Mouse (Mus musculus) bone marrow, adult 2 months (tissue): Measurements from ENCODE around the gene Fastkd1. TPM values are rescaled to one million over a fixed set of nuclear protein-coding genes. Genes with fewer than 3 reads are reported as not detected.
"Not testable (repeated sequence)": the region's sequence is repeated elsewhere in the genome, so short reads cannot be mapped to it uniquely, and the experiment has no call there.

Source experiments
- H3K27ac ChIP-seq: fragments of 200-500 bp; 2 replicates; pipeline ENCODE4 v1.5.1; 2012; ENCODE audit warnings: low read depth, mild to moderate bottlenecking, control low read depth, inconsistent platforms, low read length; ENCODE audit not compliant: control insufficient read depth, poor library complexity, insufficient read depth
- H3K4me1 ChIP-seq: fragments of 200-500 bp; 2 replicates; pipeline ENCODE4 v1.6.1; 2011; ENCODE audit warnings: low read length; ENCODE audit not compliant: control insufficient read depth, insufficient read depth
- H3K4me3 ChIP-seq: fragments of 200-500 bp; replicated peaks from 2 replicates; pipeline ENCODE3; 2011; ENCODE audit warnings: mild to moderate bottlenecking, low read depth, low read length, control low read depth; ENCODE audit not compliant: control insufficient read depth
- CTCF ChIP-seq: fragments of 200-500 bp; IDR thresholded peaks from 2 replicates; pipeline ENCODE4 v1.5.1; 2011; ENCODE audit warnings: low read length, control low read depth; ENCODE audit not compliant: control insufficient read depth, insufficient read depth
- POLR2A ChIP-seq: fragments of 200-500 bp; IDR thresholded peaks from 2 replicates; pipeline ENCODE4 v1.6.1; 2011; ENCODE audit warnings: low read depth, mild to moderate bottlenecking, control low read depth, low read length, borderline replicate concordance; ENCODE audit not compliant: control insufficient read depth
- WGBS: fragments of 180-500 bp; shearing (Covaris S2); methylation state at CpG from one replicate; pipeline ENCODE4 v1.1.7; 2018; 5-methylcytosine and 5-hydroxymethylcytosine counted together
- polyA plus RNA-seq: library from polyadenylated mRNA; stranded (reverse); fragments of >200 nt; gene quantifications from 2 replicates; pipeline ENCODE4 v1.2.4, GENCODE M21; 2011; ENCODE audit warnings: low replicate concordance; ENCODE audit not compliant: missing spikeins, insufficient read depth, insufficient read length

Fastkd1 gene
- polyA plus RNA-seq, 1 experiment = 5.9 TPM

DNA sequence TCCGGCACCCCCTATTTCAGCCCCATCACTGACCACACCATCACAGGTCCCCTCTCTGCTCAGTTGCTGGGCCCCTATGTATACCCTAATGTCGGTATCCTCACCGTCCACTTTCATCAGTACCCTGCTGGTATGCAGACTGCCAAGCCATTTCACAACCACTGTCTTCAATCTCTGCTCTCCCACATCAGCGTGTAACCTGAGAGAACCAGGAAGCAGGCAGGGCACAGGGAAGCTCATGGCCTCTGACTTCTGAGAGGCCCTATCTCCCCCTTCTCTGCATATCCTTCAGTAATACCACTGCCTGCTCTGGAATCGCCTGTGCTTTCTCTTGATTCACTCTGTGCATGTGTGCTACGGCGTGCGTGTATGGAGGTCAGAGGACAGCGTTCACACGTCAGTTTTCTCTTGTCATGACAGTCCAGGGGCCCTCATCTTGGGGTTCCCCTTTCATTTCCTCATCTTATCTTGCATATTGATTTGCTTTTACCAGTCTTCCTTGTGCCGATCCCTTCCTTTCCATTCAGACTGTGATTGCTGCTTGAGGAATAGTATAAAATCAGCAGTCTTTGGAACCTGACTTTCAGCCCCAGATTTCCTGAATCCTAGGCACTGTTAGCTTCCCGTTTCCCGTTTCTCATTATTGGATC is 49.4 kb downstream of the Fastkd1 start:
- 78% methylated on average over 13 of the region's 13 CpGs for WGBS
- TF ChIP-seq POLR2A (no peak), CTCF (no peak)
- no peak overlapping the region for H3K27ac ChIP-seq
- H3K4me1 ChIP-seq = no peaks in the 10 kb centered on the region; the same call in 1 of the 2 replicates
- H3K4me3 ChIP-seq = no peak overlapping the region

DNA sequence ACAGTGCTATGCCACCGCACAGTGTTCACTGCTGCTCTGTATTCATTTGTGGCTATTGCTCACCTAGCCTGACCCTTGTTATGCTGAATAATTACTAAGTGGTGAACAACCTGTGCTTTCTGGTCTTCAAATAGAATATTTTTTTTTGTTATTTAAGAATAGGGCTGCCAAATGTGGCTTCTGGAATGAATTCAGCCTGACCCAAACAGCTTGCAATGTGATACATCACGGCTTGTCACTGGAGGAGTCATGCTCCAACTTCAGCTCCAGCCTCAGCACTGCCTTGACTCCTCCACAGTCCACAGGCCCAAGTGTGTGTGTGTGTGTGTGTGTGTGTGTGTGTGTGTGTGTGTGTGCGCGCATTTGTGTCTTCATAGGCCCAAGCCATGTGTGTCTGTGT is 54.0 kb downstream of the Fastkd1 start:
- WGBS = 87% methylated on average over 4 of the region's 4 CpGs
- H3K4me1 ChIP-seq = no peaks in the 10 kb centered on the region; the same call in 1 of the 2 replicates
- TF ChIP-seq POLR2A (no peak), CTCF (no peak)

DNA sequence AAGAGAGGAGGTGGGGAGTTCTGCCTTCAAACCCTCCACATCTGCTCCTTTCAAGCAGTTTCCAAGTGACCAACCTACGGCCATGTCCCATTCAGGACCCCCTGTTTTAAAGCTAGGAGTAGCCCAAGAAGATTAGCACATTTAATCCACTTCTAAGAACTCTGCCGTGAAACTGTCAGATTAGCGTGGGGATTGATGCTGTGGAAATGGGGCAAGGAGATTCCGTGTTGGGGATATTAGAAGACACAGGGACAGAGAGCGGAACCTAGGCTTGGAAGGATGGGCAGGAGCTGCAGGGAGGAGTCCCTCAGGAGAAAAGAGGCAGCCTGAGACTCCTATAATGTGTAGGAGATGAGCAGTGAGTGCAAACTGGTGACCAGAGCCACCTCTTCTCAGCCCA is 63.6 kb downstream of the Fastkd1 start:
- 86% methylated on average over 5 of the region's 5 CpGs for WGBS
- Histone ChIP-seq H3K4me1 (no peaks in the 10 kb centered on the region; the same call in 1 of the 2 replicates), H3K4me3 (no peak overlapping the region), H3K27ac (no peak overlapping the region)
- TF ChIP-seq POLR2A (no peak), CTCF (no peak)

More for the DNA sequence above, 54.0 kb downstream of the Fastkd1 start:
- H3K4me3 ChIP-seq = no peak overlapping the region
- no peak overlapping the region for H3K27ac ChIP-seq

DNA sequence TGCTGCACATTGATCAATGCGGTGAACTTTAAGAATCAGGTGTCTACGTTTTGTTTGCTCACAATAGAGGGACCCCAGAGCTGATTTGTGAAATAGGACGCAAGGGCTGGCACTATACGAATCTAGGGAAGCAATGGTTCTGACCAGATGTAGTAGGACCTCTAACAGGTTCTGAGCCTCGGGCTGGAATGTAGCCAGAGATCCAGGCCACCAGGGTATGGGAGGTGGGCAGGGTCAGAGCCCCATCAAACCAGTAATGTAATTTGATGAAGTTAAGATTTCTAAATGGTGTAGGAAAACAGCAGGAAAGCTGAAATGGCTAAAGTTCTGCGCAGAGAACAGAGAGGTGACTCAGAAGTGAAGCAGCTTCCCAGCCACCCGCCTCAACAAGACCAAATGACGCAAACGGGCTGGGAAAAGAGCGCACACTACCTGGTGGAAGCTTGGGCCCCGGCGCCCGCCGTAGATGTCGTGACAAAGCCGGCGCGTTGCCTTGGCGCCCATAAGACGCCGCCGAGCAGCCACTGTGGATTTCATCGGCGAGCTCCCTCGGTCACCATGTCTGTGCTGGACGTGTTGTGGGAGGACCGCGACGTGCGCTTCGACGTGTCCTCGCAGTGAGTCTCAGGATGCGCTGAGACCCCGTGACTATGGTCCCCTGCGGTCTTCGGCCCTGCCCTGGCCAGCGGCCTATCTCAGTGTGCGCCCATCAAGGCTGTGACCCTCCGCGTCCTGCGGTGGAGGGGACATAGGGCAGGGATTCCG is 66.4 kb downstream of the Fastkd1 start, which contains the start of gene Bbs5:
Gene Bbs5, plus strand, starts transcription at position 446 of the 765 bp plus-strand sequence.
- Histone ChIP-seq H3K4me1 (no peaks in the 10 kb centered on the region; the same call in 1 of the 2 replicates), H3K4me3 (peak within 1 kb of the TSS; percentile 95), H3K27ac (no peak within 1 kb of the TSS)
- TF ChIP-seq POLR2A (no peak), CTCF (no peak)
- 4% methylated on average over 43 of the region's 43 CpGs for whole genome bisulfite sequencing

DNA sequence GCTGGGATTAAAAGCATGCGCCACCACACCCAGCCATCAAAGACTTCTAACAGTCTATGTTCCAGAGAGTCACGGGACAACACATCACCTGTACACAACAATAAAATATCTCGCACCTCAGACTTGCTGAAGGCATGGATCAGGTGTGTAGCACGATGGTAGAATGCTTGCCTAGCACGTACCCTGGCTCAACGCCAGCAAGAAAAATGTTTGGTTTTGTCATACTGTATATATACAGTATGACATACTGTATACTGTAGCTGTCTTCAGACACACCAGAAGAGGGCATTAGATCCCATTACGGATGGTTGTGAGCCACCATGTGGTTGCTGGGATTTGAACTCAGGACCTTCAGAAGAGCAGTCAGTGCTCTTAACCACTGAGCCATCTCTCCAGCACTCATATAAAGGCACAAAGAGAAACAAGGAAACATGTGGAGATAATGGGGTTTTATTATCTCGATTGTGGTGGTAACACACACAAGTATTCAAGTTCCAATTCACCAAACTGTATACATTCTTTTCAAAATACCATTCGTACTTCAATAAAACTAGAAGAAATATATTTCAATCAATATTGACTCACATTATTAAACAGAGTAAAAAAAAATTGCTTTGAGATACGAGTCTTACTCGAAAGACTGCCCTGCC is 68.2 kb downstream of the Fastkd1 start:
- 83% methylated on average over 11 of the region's 11 CpGs for WGBS
- no peak for TF ChIP-seq CTCF
- no peak for TF ChIP-seq POLR2A
- Histone ChIP-seq H3K4me3 (no peak overlapping the region), H3K27ac (no peak overlapping the region), H3K4me1 (no peaks in the 10 kb centered on the region)

DNA sequence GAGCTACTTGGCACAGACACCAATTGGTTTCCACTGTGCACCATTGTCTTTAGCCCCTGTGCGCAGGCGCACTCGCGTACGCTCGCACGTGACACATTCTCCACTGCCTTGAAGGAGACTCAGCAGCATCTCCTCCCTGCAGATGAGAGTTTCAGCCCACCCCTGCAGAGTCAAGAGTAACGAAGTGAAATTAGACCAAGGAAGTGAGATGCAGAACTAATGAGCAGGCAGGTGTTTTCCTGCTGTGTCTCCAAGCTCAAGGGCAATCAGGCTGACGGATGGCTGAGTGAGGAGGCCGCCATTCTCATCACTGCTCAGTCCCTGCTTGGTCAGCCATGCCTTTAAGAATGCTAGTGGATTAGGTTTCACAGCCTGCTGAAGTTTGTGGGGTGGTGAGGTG is 73.2 kb downstream of the Fastkd1 start:
- Histone ChIP-seq H3K4me3 (no peak overlapping the region), H3K27ac (no peak overlapping the region), H3K4me1 (no peaks in the 10 kb centered on the region)
- TF ChIP-seq POLR2A (no peak), CTCF (no peak)
- WGBS = 68% methylated on average over 10 of the region's 10 CpGs

DNA sequence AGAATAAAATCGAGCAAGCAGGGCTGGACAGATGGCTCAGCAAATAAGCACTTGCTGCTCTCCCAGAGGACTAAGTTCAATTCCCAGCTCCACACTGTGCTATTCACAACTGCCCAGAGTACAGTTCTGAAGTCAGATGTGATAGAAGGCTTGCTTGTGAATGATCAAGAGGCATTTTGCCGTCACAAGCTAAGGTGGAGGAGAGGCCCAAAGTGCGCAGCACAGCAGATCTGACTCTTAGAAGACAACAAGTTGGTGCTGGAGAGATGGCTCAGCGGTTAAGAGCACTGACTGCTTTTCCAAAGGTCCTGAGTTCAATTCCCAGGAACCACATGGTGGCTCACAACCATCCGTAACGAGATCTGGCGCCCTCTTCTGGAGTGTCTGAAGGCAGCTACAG is 75.3 kb downstream of the Fastkd1 start:
- not testable (repeated sequence) for H3K4me1 ChIP-seq, H3K4me3 ChIP-seq, H3K27ac ChIP-seq
- WGBS = 77% methylated on average over 7 of the region's 7 CpGs

Other genes with a start within 250 kb of the Fastkd1 start
- gene Lrp2, start 127.5 kb downstream of the Fastkd1 start, polyA plus RNA-seq = 0.35 TPM in 1 of 2 replicates, not detected in the other
- gene Bbs5, start 66.3 kb downstream of the Fastkd1 start, polyA plus RNA-seq = 5.6 TPM in 1 of 2 replicates, not detected in the other
- gene Klhl41, start 43.4 kb downstream of the Fastkd1 start, polyA plus RNA-seq = 0.60 TPM in 1 of 2 replicates, not detected in the other
- 43.1 and 83.4 TPM in 2 replicates for gene Ppig, start 9.0 kb upstream of the Fastkd1 start, polyA plus RNA-seq
- 1.1 and 1.9 TPM in 2 replicates for gene Ccdc173, start 76.1 kb upstream of the Fastkd1 start, polyA plus RNA-seq
- gene Phospho2, start 76.1 kb upstream of the Fastkd1 start, polyA plus RNA-seq = 6.6 and 13.8 TPM in 2 replicates
- 4.9 and 6.2 TPM in 2 replicates for gene Klhl23, start 108.4 kb upstream of the Fastkd1 start, polyA plus RNA-seq
- 186 and 240 TPM in 2 replicates for gene Ssb, start 148.0 kb upstream of the Fastkd1 start, polyA plus RNA-seq
- gene Mettl5, start 172.1 kb upstream of the Fastkd1 start, polyA plus RNA-seq = 8.8 and 10.8 TPM in 2 replicates
- gene Ubr3, start 183.7 kb upstream of the Fastkd1 start, polyA plus RNA-seq = 17.1 and 20.8 TPM in 2 replicates